Mouse (Mus musculus): Measurements from ENCODE around the gene Zfp811.

DNA sequence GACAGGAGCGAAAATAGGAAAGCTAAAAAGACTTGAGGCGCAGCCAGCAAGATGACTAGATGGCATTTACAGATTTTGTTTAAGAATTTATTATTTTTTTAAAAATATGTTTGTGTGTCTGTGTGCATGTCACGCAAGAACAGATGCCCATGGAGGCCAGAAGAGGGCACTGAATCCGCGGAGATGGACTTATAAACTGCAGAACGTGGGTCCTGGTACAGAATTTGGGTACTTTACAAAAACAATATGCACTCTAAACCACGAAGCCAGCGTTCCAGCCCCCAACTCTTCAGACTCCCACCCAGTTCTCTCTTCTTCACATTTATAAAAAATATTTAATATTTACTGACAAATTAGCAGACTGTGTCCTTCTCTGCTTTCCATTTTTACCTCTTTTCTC, 20.5 kb downstream of the Zfp811 start:
- TF ChIP-seq CTCF (conservative IDR thresholded peaks at IDR 0.05 in 1 of 2, IDR thresholded peaks at IDR 0.05 in 1 of 2; ENCODE audit: low read depth in 2 of 2, low read length in 2 of 2) = 0 out of 4 replicates have a peak, but pooled peaks of 1 of the 2 experiments have one; percentile 13
- TF ChIP-seq USF1 (IDR thresholded peaks at IDR 0.05; ENCODE audit: low read depth, low read length) = no peak
- no peak for TF ChIP-seq POLR2A (IDR thresholded peaks at IDR 0.05; ENCODE audit: low read depth, low read length)

Measured in CH12.LX (cell line).